Mouse (Mus musculus): ENCODE data around the gene C130060K24Rik. TPM values are rescaled to one million over a fixed set of nuclear protein-coding genes. Genes with fewer than 3 reads are reported as not detected.

The C130060K24Rik gene
- 0.12 and 0.27 TPM in 2 replicates for polyA plus RNA-seq (2015; fragmentation: Nextera tagmentation; extraction: Ambion mirVana)

DNA sequence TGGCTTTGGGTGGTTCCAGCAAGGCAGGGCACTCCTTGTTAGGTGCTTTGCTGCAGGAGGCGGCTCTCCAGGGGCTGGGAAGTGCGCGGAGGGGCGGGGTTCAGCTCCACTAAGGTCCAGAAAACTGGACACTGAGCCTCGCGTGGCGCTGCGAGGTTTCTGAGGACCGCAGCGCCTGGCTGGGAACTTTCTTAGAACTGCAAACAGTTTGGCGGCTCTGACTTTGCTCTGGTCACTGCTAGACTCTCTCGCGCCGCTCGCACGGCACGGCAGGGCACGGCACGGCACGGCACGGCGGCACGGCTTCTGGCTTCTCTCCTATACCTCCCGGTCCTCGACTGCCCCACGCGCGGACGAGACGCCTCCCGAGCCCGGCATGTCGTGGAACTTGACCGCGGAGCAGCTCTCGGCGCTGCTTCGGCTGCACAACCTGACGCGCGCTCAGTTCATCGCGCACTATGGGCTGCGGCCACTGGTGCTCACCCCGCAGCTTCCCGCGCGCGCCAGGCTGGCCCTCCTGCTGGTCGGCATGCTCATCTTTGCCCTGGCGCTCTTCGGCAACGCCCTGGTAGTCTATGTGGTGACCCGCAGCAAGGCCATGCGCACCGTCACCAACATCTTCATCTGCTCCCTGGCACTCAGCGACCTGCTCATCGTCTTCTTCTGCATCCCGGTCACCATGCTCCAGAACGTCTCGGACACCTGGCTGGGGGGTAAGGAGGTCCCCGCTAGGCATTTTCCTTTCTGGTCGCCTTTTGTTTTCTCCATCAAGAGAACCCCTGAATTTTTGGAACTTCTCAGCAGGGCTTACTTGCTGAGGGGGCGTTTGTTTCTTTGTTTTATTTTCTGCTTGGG, at the start of gene C130060K24Rik:
C130060K24Rik (plus strand) TSS at position 188 of the 855 bp plus-strand sequence.
- Histone ChIP-seq H3K4me1 (peaks cover 9% of the 10 kb centered on the region; the same call in 1 of the 2 replicates), H3K9me3 (no peaks in the 10 kb centered on the region), H3K9ac (peak within 1 kb of the TSS; percentile 28; the same call in 1 of the 2 replicates), H3K27me3 (peaks cover 22% of the 10 kb centered on the region), H3K4me3 (peak within 1 kb of the TSS; percentile 50), H3K36me3 (no peaks in the 10 kb centered on the region), H3K27ac (no peak within 1 kb of the TSS), H3K4me2 (peak within 1 kb of the TSS; percentile 93)
- under 1% methylated on average over 64 of the region's 64 CpGs for WGBS
- ATAC-seq (ENCODE audit: insufficient number of reproducible peaks, low FRiP score, low TSS enrichment, low read depth) = no peak

DNA sequence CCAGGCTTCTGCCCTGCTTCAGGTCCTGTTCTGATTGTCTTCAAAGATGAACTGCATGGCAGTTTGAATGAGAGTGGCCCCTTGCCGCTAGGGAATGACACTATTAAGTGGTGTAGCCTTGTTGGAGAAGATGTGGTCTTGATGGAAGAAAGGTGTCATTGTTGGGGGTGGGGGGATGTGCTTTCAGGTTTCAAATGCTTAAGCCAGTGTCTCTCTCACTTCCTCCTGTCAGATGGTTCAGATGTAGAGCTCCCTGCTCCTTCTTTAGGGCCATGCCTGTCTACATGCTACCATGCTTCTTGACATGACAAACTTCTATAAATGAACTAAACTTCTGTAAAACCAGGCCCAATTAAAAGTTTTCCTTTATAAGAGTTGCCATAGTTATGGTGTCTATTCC, 46.7 kb upstream of the C130060K24Rik start:
- no peak overlapping the region for H3K27ac ChIP-seq
- H3K27me3 ChIP-seq = no peaks in the 10 kb centered on the region
- ATAC-seq (ENCODE audit: insufficient number of reproducible peaks, low FRiP score, low TSS enrichment, low read depth) = no peak
- H3K4me1 ChIP-seq = no peaks in the 10 kb centered on the region
- H3K9ac ChIP-seq = no peak overlapping the region
- no peaks in the 10 kb centered on the region for H3K9me3 ChIP-seq
- H3K36me3 ChIP-seq = no peaks in the 10 kb centered on the region
- H3K4me2 ChIP-seq = no peak overlapping the region
- H3K4me3 ChIP-seq = no peak overlapping the region
- 81% methylated on average over 1 of the region's 1 CpGs for WGBS

DNA sequence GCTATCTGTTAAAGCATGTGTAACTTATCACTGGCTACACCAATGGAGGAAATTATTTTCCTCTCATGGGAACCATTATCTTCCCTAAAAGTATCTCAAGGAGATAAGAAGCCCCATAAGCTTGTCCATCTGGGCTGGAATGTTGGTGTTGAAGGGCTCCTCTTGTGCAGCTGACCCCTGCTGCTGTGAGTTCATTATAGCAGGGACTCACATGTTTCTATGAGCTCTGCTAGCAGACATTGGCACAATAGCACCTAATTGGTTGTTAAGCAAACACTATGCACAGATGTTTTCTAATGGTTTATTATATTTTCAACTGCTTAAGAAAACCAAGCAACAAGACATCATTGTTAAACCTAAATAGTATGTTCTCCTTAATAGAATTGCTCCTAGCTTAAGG, 41.5 kb upstream of the C130060K24Rik start:
- H3K9ac ChIP-seq = no peak overlapping the region
- H3K4me3 ChIP-seq = no peak overlapping the region
- H3K27ac ChIP-seq = no peak overlapping the region
- H3K36me3 ChIP-seq = no peaks in the 10 kb centered on the region
- no peaks in the 10 kb centered on the region for H3K4me1 ChIP-seq
- no peak for ATAC-seq (ENCODE audit: insufficient number of reproducible peaks, low FRiP score, low TSS enrichment, low read depth)
- H3K9me3 ChIP-seq = no peaks in the 10 kb centered on the region
- no peaks in the 10 kb centered on the region for H3K27me3 ChIP-seq
- H3K4me2 ChIP-seq = no peak overlapping the region

DNA sequence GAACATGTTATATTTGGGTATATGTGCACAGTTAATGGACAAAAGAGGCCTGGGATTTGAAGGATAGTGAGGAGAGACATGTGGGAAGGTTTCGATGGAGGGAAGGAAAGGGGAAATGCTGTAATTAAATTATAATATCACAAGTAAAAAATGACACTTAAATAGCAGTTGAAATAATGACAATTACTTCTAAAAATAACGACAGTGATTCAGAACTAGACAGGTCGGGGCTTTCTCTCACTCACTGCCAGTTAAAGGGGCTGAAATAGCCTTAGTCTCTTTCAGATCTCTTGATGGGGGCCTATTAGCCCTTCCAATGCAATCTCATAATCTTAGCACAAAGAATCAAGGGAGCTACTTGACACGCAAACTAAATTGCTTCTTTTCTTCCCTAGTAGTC, 39.5 kb upstream of the C130060K24Rik start:
- ATAC-seq (ENCODE audit: insufficient number of reproducible peaks, low FRiP score, low TSS enrichment, low read depth) = no peak
- WGBS = 71% methylated on average over 4 of the region's 4 CpGs

DNA sequence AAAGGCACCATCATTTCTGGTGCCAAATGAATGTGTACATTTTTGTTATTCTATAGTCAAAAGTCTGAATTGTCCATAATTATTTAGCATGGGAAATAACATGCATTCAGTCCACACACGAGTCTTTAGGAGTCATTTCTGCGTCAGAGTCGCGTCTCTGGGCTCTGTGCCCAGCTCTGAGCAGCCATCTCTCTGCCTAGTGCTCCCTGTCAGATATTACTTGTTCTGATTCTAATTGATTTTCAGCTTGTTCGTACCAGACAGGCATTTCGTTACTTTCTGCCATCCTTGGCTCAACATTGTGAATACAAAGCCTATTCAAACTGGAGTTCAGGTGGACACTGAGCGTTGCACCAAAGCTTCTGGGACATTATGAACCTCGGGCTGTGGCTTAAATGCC, 33.2 kb upstream of the C130060K24Rik start:
- Histone ChIP-seq H3K36me3 (no peaks in the 10 kb centered on the region), H3K27ac (no peak overlapping the region), H3K4me2 (no peak overlapping the region), H3K4me1 (no peaks in the 10 kb centered on the region), H3K9me3 (no peaks in the 10 kb centered on the region), H3K27me3 (no peaks in the 10 kb centered on the region), H3K9ac (no peak overlapping the region), H3K4me3 (no peak overlapping the region)
- WGBS = 78% methylated on average over 8 of the region's 8 CpGs
- no peak for ATAC-seq (ENCODE audit: insufficient number of reproducible peaks, low FRiP score, low TSS enrichment, low read depth)

More for the DNA sequence above, 39.5 kb upstream of the C130060K24Rik start:
- Histone ChIP-seq H3K36me3 (no peaks in the 10 kb centered on the region), H3K4me1 (no peaks in the 10 kb centered on the region), H3K9me3 (no peaks in the 10 kb centered on the region), H3K4me2 (no peak overlapping the region), H3K9ac (no peak overlapping the region), H3K27ac (no peak overlapping the region), H3K27me3 (no peaks in the 10 kb centered on the region), H3K4me3 (no peak overlapping the region)

DNA sequence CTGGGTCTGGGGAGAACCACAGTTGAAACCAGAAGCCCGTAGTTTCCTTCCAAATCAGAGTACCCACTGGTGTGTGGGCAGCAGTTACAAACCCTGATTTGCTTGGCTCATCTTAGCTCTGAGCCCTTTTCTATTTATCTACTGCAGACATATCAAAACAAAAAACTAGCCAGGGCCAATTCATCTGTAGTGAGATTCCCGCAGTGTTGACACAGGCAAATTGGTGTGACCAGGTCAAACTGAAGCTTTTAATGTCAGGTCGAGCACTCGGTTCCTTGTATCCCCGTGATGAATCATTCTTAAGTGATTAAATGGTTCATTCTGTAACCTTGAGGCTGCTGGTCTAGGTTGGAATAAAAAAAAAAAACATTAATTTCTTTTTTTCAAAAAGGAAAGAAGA, 32.6 kb upstream of the C130060K24Rik start:
- H3K27ac ChIP-seq = no peak overlapping the region
- no peak for ATAC-seq (ENCODE audit: insufficient number of reproducible peaks, low FRiP score, low TSS enrichment, low read depth)
- no peaks in the 10 kb centered on the region for H3K4me1 ChIP-seq
- H3K9ac ChIP-seq = no peak overlapping the region
- 67% methylated on average over 5 of the region's 5 CpGs for WGBS
- no peak overlapping the region for H3K4me3 ChIP-seq
- H3K9me3 ChIP-seq = no peaks in the 10 kb centered on the region
- H3K4me2 ChIP-seq = no peak overlapping the region
- H3K27me3 ChIP-seq = no peaks in the 10 kb centered on the region
- H3K36me3 ChIP-seq = no peaks in the 10 kb centered on the region

DNA sequence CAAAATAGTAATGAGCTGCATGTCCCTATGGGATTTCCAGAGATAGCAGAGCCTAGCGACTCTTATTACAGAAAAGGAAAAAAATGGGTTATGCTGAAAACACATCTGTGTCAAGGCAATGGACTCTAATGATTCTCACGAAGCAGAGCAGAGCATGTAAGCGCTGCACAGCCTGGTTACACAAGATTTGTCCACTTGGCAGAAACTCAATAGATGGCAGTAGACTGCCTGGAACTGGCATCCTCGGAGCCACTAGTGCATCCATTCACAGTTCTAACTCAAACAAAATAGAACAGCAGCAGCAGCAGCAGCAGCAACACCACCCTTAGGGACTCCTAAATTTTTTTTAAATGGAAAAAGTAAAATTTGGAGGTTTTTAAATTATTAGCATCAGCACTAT, 29.3 kb upstream of the C130060K24Rik start:
- H3K4me1 ChIP-seq = no peaks in the 10 kb centered on the region
- WGBS = 82% methylated on average over 4 of the region's 4 CpGs

DNA sequence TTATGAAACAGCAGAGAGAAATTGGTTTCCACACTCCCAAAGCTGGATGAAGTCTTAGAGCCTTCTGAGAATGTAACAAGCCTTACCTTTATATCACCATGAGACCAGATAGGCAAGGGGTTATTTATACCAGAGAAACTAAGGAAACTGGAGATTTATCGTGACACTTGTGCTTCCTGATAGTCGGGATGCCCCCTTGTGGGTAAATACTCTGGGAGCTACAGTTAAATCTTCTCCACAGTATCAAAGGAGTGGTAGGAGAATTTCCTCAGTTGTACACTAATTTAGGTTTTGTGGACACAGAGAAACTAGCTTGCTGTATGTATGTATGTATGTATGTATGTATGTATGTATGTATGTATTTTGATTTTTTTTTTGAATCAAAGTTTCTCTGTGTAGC, 5.0 kb upstream of the C130060K24Rik start:
- Histone ChIP-seq H3K27me3 (peaks cover 8% of the 10 kb centered on the region), H3K36me3 (no peaks in the 10 kb centered on the region), H3K4me3 (no peak overlapping the region), H3K4me2 (no peak overlapping the region), H3K4me1 (peaks cover 2% of the 10 kb centered on the region; the same call in 1 of the 2 replicates), H3K9ac (no peak overlapping the region), H3K27ac (no peak overlapping the region), H3K9me3 (no peaks in the 10 kb centered on the region)
- no peak for ATAC-seq (ENCODE audit: insufficient number of reproducible peaks, low FRiP score, low TSS enrichment, low read depth)
- WGBS = 57% methylated on average over 2 of the region's 2 CpGs

More for the DNA sequence above, 29.3 kb upstream of the C130060K24Rik start:
- H3K9ac ChIP-seq = no peak overlapping the region
- no peaks in the 10 kb centered on the region for H3K9me3 ChIP-seq
- no peak overlapping the region for H3K4me3 ChIP-seq
- H3K27ac ChIP-seq = no peak overlapping the region
- H3K27me3 ChIP-seq = no peaks in the 10 kb centered on the region
- no peaks in the 10 kb centered on the region for H3K36me3 ChIP-seq
- no peak overlapping the region for H3K4me2 ChIP-seq
- ATAC-seq (ENCODE audit: insufficient number of reproducible peaks, low FRiP score, low TSS enrichment, low read depth) = no peak

DNA sequence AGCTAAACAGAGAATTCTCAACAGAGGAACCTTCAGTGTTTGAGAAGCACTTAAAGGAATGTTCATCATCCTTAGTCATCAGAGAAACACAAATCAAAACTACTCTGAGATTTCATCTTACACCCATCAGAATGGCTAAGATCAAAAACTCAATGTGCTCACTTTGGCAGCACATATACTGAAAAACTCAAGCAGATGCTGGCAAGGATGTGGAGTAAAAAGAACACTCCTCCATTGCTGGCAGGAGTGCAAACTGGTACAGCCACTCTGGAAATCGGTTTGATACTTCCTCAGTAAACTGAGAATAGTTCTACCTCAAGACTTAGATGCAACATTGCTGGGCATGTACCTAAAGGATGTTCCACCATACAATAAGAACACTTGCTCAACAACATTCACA, 41.0 kb downstream of the C130060K24Rik start:
- no peak overlapping the region for H3K9ac ChIP-seq
- WGBS = 80% methylated on average over 1 of the region's 1 CpGs
- H3K4me3 ChIP-seq = no peak overlapping the region
- ATAC-seq (ENCODE audit: insufficient number of reproducible peaks, low FRiP score, low TSS enrichment, low read depth) = no peak
- no peaks in the 10 kb centered on the region for H3K36me3 ChIP-seq
- H3K27me3 ChIP-seq = no peaks in the 10 kb centered on the region
- no peaks in the 10 kb centered on the region for H3K9me3 ChIP-seq
- no peak overlapping the region for H3K4me2 ChIP-seq
- H3K4me1 ChIP-seq = no peaks in the 10 kb centered on the region
- no peak overlapping the region for H3K27ac ChIP-seq

DNA sequence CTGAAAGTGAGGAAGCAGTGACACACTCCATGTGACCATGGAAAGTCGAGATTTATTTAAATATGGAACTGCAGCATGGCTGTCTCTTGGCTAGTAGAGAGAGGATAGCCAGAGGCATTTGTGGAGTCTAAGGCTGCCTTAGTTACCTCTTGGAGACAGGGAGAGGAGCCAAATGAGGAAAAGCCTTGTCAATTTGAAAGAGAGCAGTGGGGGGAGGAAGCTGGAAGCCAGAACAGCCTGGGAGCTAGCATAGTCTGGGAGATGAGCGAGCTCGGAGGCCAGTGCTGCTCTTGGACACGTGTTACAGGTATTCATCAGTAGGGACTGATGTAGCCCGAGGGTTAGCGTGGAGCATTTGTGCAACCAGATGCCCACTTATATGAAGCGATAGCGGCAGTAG, 46.2 kb downstream of the C130060K24Rik start:
- ATAC-seq (ENCODE audit: insufficient number of reproducible peaks, low FRiP score, low TSS enrichment, low read depth) = no peak
- 65% methylated on average over 8 of the region's 8 CpGs for WGBS
- no peak overlapping the region for H3K4me2 ChIP-seq
- no peaks in the 10 kb centered on the region for H3K9me3 ChIP-seq
- no peaks in the 10 kb centered on the region for H3K27me3 ChIP-seq
- no peaks in the 10 kb centered on the region for H3K4me1 ChIP-seq
- no peak overlapping the region for H3K27ac ChIP-seq
- no peak overlapping the region for H3K9ac ChIP-seq
- no peak overlapping the region for H3K4me3 ChIP-seq
- no peaks in the 10 kb centered on the region for H3K36me3 ChIP-seq

DNA sequence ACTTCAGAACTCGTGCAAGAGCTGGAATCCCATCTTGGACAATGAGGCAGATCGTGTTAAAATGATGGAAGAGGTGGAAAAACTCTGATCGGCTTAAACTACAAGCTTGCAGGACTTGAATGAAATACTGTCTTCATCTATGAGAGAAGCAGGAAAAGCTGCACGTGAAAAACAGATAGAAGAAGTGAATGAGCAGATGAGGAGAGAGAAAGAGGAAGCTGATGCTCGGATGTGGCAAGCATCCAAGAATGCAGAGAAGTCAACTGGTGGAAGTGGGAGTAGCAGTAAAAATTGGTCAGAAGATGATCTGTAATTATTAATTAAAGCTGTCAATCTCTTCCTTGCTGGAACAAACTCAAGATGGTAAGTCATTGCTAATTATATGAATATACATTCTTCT, 52.3 kb downstream of the C130060K24Rik start:
- Histone ChIP-seq H3K9me3 (no peaks in the 10 kb centered on the region), H3K27ac (no peak overlapping the region), H3K4me3 (no peak overlapping the region), H3K36me3 (no peaks in the 10 kb centered on the region), H3K4me1 (no peaks in the 10 kb centered on the region), H3K4me2 (no peak overlapping the region), H3K9ac (no peak overlapping the region), H3K27me3 (no peaks in the 10 kb centered on the region)
- ATAC-seq (ENCODE audit: insufficient number of reproducible peaks, low FRiP score, low TSS enrichment, low read depth) = no peak
- 78% methylated on average over 5 of the region's 5 CpGs for WGBS

DNA sequence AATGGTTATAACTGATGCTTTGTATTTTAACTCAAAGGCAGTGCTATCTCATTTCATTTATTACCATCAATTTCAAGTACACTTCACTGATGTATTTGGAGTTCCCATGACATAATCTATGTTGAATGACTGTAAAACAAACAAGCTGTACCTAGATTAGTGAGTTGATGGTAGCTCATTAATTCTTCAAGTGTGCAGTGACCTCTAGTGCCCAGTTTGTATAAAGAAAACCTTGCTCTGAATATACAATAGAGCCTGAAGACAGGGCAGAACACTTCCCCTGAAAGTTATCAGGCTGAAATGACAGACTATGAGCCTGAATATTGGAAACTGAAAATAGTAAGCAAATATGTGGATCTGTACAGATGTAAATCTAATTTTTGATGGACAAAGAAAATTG, 72.6 kb downstream of the C130060K24Rik start:
- ATAC-seq (ENCODE audit: insufficient number of reproducible peaks, low FRiP score, low TSS enrichment, low read depth) = no peak
- Histone ChIP-seq H3K36me3 (no peaks in the 10 kb centered on the region), H3K9ac (no peak overlapping the region), H3K9me3 (no peaks in the 10 kb centered on the region), H3K27me3 (no peaks in the 10 kb centered on the region), H3K4me2 (no peak overlapping the region), H3K27ac (no peak overlapping the region), H3K4me1 (no peaks in the 10 kb centered on the region), H3K4me3 (no peak overlapping the region)
